ENCODE assay signal across 9 mouse cellular contexts in the genomic region with DNA sequence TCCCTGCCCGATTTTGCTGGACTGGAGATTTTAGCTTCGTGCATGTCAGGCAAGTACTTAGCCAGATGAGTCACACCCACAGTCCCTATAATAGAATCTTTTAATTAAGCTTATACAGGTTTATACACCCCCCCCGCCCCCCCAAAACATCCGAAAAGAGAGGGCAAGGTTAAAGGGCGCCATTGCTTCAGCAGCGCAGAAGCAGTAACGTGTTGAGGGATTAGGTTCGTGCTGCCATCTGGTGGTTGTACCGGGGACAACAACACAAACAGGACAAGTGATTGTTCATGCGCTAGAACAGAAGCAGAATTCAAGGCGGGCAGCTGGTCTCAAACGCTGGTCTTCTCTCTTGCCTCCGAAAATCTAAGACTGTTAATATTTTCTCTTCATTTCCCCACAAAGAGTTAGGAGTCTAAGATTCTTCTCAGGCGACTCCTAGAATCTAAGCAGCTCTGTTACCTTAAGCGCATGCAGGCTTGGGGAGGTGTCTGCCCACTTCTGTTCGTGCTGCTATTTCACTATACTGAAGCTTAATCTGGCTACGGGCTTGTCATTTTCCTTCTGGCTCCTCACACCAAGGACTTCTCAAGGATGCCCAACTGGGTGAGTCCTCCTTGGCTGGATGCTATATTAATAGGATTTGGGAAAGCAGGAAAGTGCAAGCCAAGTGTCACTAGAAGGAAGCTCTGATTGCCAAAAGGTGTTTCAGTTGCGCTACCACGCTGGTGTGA. TPM values are rescaled to one million over a fixed set of nuclear protein-coding genes. Genes with fewer than 3 reads are reported as not detected.
DNase-seq lines count a peak whose midpoint lies in the region; ATAC-seq lines count a peak whose summit lies in the region.
"Had no signal": no experiment of that assay in that cellular context is flagged by ENCODE, and none has a peak within 500 bp of the region (broad histone marks: within the 10 kb centered on the region; RNA-seq: fewer than 3 reads in every experiment).

No protein-coding gene starts in this region.

- no peaks in the 10 kb centered on the region for H3K9me3 ChIP-seq in forebrain, embryonic 14.5 days (replicated peaks; ENCODE audit: control insufficient read depth, low read length)
- H3K9me3 ChIP-seq in megakaryocyte, embryonic 14.5 days = no peaks in the 10 kb centered on the region

- no peaks in the 10 kb centered on the region for H3K36me3 ChIP-seq in forebrain, embryonic 14.5 days (ENCODE audit: control insufficient read depth, insufficient read depth, low read length)
- no peaks in the 10 kb centered on the region for H3K36me3 ChIP-seq in megakaryocyte, embryonic 14.5 days (replicated peaks; ENCODE audit: low read length)

- ATAC-seq in forebrain, embryonic 14.5 days = peak; percentile 57

- no peak overlapping the region for H3K27ac ChIP-seq in forebrain, embryonic 14.5 days (ENCODE audit: low read depth, low read length)
- H3K27ac ChIP-seq: macrophage had no signal

- peak; percentile 54 for DNase-seq in Muller cell, postnatal 12 days (ENCODE audit: inconsistent ontology term)
- peak; percentile 56 for DNase-seq in c-Kit-positive CD71-positive TER-119-negative erythroid progenitor cells, embryonic 14.5 days (ENCODE audit: low read depth)
- DNase-seq in forebrain, embryonic 14.5 days (ENCODE audit: low spot score) = peak; percentile 85
- DNase-seq in heart, postnatal 4 days = peak; percentile 84
- DNase-seq in layer of hippocampus, postnatal 25 days (ENCODE audit: extremely low spot score in 1 of 2, low spot score in 1 of 2) = peak; percentile 68 to 93
- DNase-seq in right cerebral cortex, postnatal 10 days (ENCODE audit: low spot score in 2 of 2) = peak; percentile 87 to 91
- peak; percentile 71 to 76 for DNase-seq in urinary bladder, postnatal 36 days (ENCODE audit: low spot score in 2 of 2)

- H3K9ac ChIP-seq in forebrain, embryonic 14.5 days (ENCODE audit: low read length) = no peak overlapping the region

- no peak overlapping the region for H3K4me2 ChIP-seq in forebrain, embryonic 14.5 days (ENCODE audit: low read length)

- H3K27me3 ChIP-seq in forebrain, embryonic 14.5 days (replicated peaks; ENCODE audit: control insufficient read depth, insufficient read depth, low read length) = no peaks in the 10 kb centered on the region
- peaks cover 14% of the 10 kb centered on the region for H3K27me3 ChIP-seq in megakaryocyte, embryonic 14.5 days (replicated peaks)

- no peak overlapping the region for H3K4me3 ChIP-seq in forebrain, embryonic 14.5 days (ENCODE audit: low read depth, low read length)
- H3K4me3 ChIP-seq in megakaryocyte, embryonic 14.5 days (replicated peaks) = peak overlapping the region; percentile 59

- no peaks in the 10 kb centered on the region for H3K4me1 ChIP-seq in forebrain, embryonic 14.5 days (ENCODE audit: control insufficient read depth, insufficient read depth, low read length)
- H3K4me1 ChIP-seq in megakaryocyte, embryonic 14.5 days = no peaks in the 10 kb centered on the region; the same call in 1 of the 2 replicates

- 41% methylated on average over 19 of the region's 19 CpGs for WGBS in forebrain, embryonic 14.5 days

RNA-seq across cellular contexts. Expression of a gene that starts 57.6 kb away (rescaled TPM):
- polyA plus RNA-seq in forebrain, embryonic 14.5 days (2014; fragmentation: Nextera tagmentation; extraction: Ambion mirVana) = not detected in 2 replicates
- not detected for total RNA-seq in heart, postnatal 4 days (2021)
- not detected for total RNA-seq in layer of hippocampus, postnatal 25 days (2021)
- polyA plus RNA-seq in megakaryocyte, embryonic 14.5 days (2012; ENCODE audit: insufficient read depth, low replicate concordance) = 0.96 TPM in 1 of 2 replicates, not detected in the other
- polyA plus RNA-seq: macrophage had no signal
